Mouse (Mus musculus) central nervous system, embryonic 11.5 days (tissue): ENCODE results near the gene Ap2a1. TPM values are rescaled to one million over a fixed set of nuclear protein-coding genes. Genes with fewer than 3 reads are reported as not detected.

Experiments used
- polyA plus RNA-seq: library from polyadenylated mRNA; depleted of rRNA; stranded (reverse); fragments of >200 nt; gene quantifications from 2 replicates; pipeline ENCODE4 v1.2.3, GENCODE M21; 2012; rRNA removed

The Ap2a1 gene
- 70.2 and 102 TPM in 2 replicates for polyA plus RNA-seq

GRCm38 (mm10) chr7:44929204-44930151 lies at the start of gene Ap2a1:
Gene Ap2a1 (minus strand): TSS chr7:44929496.

GRCm38 (mm10) chr7:44974383-44975116 lies 45.3 kb upstream of the Ap2a1 start, which contains the start of gene Cpt1c:
Gene Cpt1c (minus strand): TSS chr7:44974851.

GRCm38 (mm10) chr7:44942904-44943303 lies 13.6 kb upstream of the Ap2a1 start, which contains the start of gene Tsks:
Gene Tsks (plus strand): TSS chr7:44943204.

GRCm38 (mm10) chr7:44895593-44896434 lies 33.5 kb downstream of the Ap2a1 start, which contains the start of gene Fuz:
Gene Fuz (plus strand): TSS chr7:44896079.

GRCm38 (mm10) chr7:44892276-44892921 lies 36.9 kb downstream of the Ap2a1 start, which contains the start of gene Med25:
Gene Med25 (minus strand): TSS chr7:44892712.

GRCm38 (mm10) chr7:44869697-44870528 lies 59.4 kb downstream of the Ap2a1 start, which contains the start of gene Ptov1:
Gene Ptov1 (minus strand): TSS chr7:44869788.

GRCm38 (mm10) chr7:44857042-44857552 lies 72.2 kb downstream of the Ap2a1 start, which contains the start of gene Pnkp:
Gene Pnkp (plus strand): TSS chr7:44857139.

Other genes starting within 250 kb of the Ap2a1 start
- gene Izumo2, start 220.8 kb downstream of the Ap2a1 start, polyA plus RNA-seq = not detected in 2 replicates
- gene Vrk3, start 181.1 kb downstream of the Ap2a1 start, polyA plus RNA-seq = 29.7 and 35.3 TPM in 2 replicates
- 2.1 and 2.2 TPM in 2 replicates for gene Zfp473, start 178.4 kb downstream of the Ap2a1 start, polyA plus RNA-seq
- gene Nup62, start 113.4 kb downstream of the Ap2a1 start, polyA plus RNA-seq = 72.9 and 96.2 TPM in 2 replicates
- gene Il4i1, start 113.1 kb downstream of the Ap2a1 start, polyA plus RNA-seq = 0.37 and 0.54 TPM in 2 replicates
- gene Atf5, start 112.8 kb downstream of the Ap2a1 start, polyA plus RNA-seq = 26.1 and 29.3 TPM in 2 replicates
- 101 and 104 TPM in 2 replicates for gene Akt1s1, start 80.5 kb downstream of the Ap2a1 start, polyA plus RNA-seq
- gene Tbc1d17, start 80.4 kb downstream of the Ap2a1 start, polyA plus RNA-seq = 57.2 and 66.8 TPM in 2 replicates
- gene Pnkp, start 72.4 kb downstream of the Ap2a1 start, polyA plus RNA-seq = 29.5 and 32.5 TPM in 2 replicates
- 453 and 647 TPM in 2 replicates for gene Ptov1, start 59.7 kb downstream of the Ap2a1 start, polyA plus RNA-seq
- 151 and 183 TPM in 2 replicates for gene Med25, start 36.8 kb downstream of the Ap2a1 start, polyA plus RNA-seq
- gene Fuz, start 33.4 kb downstream of the Ap2a1 start, polyA plus RNA-seq = 23.0 and 29.3 TPM in 2 replicates
- 0.07 and 0.08 TPM in 2 replicates for gene Tsks, start 13.7 kb upstream of the Ap2a1 start, polyA plus RNA-seq
- gene Cpt1c, start 45.4 kb upstream of the Ap2a1 start, polyA plus RNA-seq = 36.4 and 49.2 TPM in 2 replicates
- gene Prmt1, start 57.1 kb upstream of the Ap2a1 start, polyA plus RNA-seq = 510 and 945 TPM in 2 replicates
- gene Irf3, start 68.2 kb upstream of the Ap2a1 start, polyA plus RNA-seq = 113 and 137 TPM in 2 replicates
- gene Bcl2l12, start 69.2 kb upstream of the Ap2a1 start, polyA plus RNA-seq = 70.1 and 80.1 TPM in 2 replicates
- 105 and 108 TPM in 2 replicates for gene Scaf1, start 86.9 kb upstream of the Ap2a1 start, polyA plus RNA-seq
- 17.2 and 25.6 TPM in 2 replicates for gene Rras, start 88.5 kb upstream of the Ap2a1 start, polyA plus RNA-seq
- gene Prr12, start 123.4 kb upstream of the Ap2a1 start, polyA plus RNA-seq = 27.7 and 54.2 TPM in 2 replicates
- 75.0 and 79.0 TPM in 2 replicates for gene Nosip, start 132.9 kb upstream of the Ap2a1 start, polyA plus RNA-seq
- 18.9 and 28.4 TPM in 2 replicates for gene Prrg2, start 133.2 kb upstream of the Ap2a1 start, polyA plus RNA-seq
- 151 and 178 TPM in 2 replicates for gene Rcn3, start 162.7 kb upstream of the Ap2a1 start, polyA plus RNA-seq
- 9.6 and 15.3 TPM in 2 replicates for gene Fcgrt, start 174.4 kb upstream of the Ap2a1 start, polyA plus RNA-seq
- gene Rps11, start 194.9 kb upstream of the Ap2a1 start, polyA plus RNA-seq = 695 and 927 TPM in 2 replicates
- gene Rpl13a, start 199.3 kb upstream of the Ap2a1 start, polyA plus RNA-seq = 2,695 and 3,876 TPM in 2 replicates
- 0.05 and 0.52 TPM in 2 replicates for gene Gm45713, start 206.7 kb upstream of the Ap2a1 start, polyA plus RNA-seq
- 4.8 and 5.5 TPM in 2 replicates for gene Flt3l, start 206.9 kb upstream of the Ap2a1 start, polyA plus RNA-seq
- 112 and 132 TPM in 2 replicates for gene Pih1d1, start 224.8 kb upstream of the Ap2a1 start, polyA plus RNA-seq
- gene Aldh16a1, start 225.1 kb upstream of the Ap2a1 start, polyA plus RNA-seq = 31.7 and 34.0 TPM in 2 replicates
- 2.3 and 2.8 TPM in 2 replicates for gene Slc17a7, start 234.5 kb upstream of the Ap2a1 start, polyA plus RNA-seq